Mouse (Mus musculus) liver, adult 2 months (tissue): ENCODE data around the gene Tat. TPM values are rescaled to one million over a fixed set of nuclear protein-coding genes. Genes with fewer than 3 reads are reported as not detected.

ENCODE experiments used
- DNase-seq: peaks from one replicate; pipeline ENCODE4 v3.0.0-alpha.2; 2011; ENCODE audit warnings: low read depth, low spot score; ENCODE audit errors: extremely low read depth
- H3K27ac ChIP-seq: fragments of 200-500 bp; replicated peaks from 2 replicates; pipeline ENCODE4 v1.5.1; 2012; ENCODE audit warnings: low read depth, mild to moderate bottlenecking, control low read depth, inconsistent platforms, low read length; ENCODE audit not compliant: insufficient read depth
- H3K27me3 ChIP-seq: fragments of 200-500 bp; 2 replicates; pipeline ENCODE4 v1.6.1; 2012; ENCODE audit warnings: mild to moderate bottlenecking, moderate library complexity, low read length, inconsistent platforms; ENCODE audit not compliant: control insufficient read depth, insufficient read depth
- H3K36me3 ChIP-seq: fragments of 200-500 bp; 2 replicates; pipeline ENCODE4 v1.6.1; 2012; ENCODE audit warnings: low read length, inconsistent platforms; ENCODE audit not compliant: control insufficient read depth, insufficient read depth
- H3K4me1 ChIP-seq: fragments of 200-500 bp; 2 replicates; pipeline ENCODE4 v1.6.1; 2011; ENCODE audit warnings: low read length; ENCODE audit not compliant: control insufficient read depth, insufficient read depth
- H3K4me3 ChIP-seq: fragments of 200-500 bp; 2 replicates; pipeline ENCODE4 v1.5.1; 2011; ENCODE audit warnings: low read depth, mild to moderate bottlenecking, control low read depth, low read length, moderate library complexity; ENCODE audit not compliant: insufficient read depth
- H3K79me2 ChIP-seq: fragments of 200-500 bp; 2 replicates; pipeline ENCODE4 v1.6.1; 2012; ENCODE audit warnings: inconsistent platforms, mild to moderate bottlenecking, low read length, moderate library complexity; ENCODE audit not compliant: control insufficient read depth, insufficient read depth
- H3K9ac ChIP-seq: fragments of 200-500 bp; 2 replicates; pipeline ENCODE4 v1.6.1; 2012; ENCODE audit warnings: low read depth, mild to moderate bottlenecking, control low read depth, inconsistent platforms, low read length
- CTCF ChIP-seq: fragments of 200-500 bp; IDR thresholded peaks from 2 replicates; pipeline ENCODE4 v1.5.1; 2011; ENCODE audit warnings: low read depth, low read length, control low read depth
- POLR2A ChIP-seq: fragments of 200-500 bp; IDR thresholded peaks from 2 replicates; pipeline ENCODE4 v1.6.1; 2011; ENCODE audit warnings: low read length, control low read depth; ENCODE audit not compliant: insufficient read depth; ENCODE audit errors: extremely low read depth
- WGBS: fragments of 180-500 bp; shearing (Covaris S2); methylation state at CpG from one replicate; pipeline ENCODE4 v1.1.7; 2018; 5-methylcytosine and 5-hydroxymethylcytosine counted together
- polyA plus RNA-seq: library from polyadenylated mRNA; depleted of rRNA; stranded (reverse); fragments of >200 nt; gene quantifications from 2 replicates; pipeline ENCODE4 v1.2.3, GENCODE M21; 2012
- total RNA-seq: library from RNA; depleted of rRNA; stranded (reverse); fragments of >200 nt; gene quantifications from 2 replicates; pipeline ENCODE4 v1.2.3, GENCODE M21; 2014

Gene Tat
- total and polyA plus RNA-seq, 2 experiments, result 815 to 868 TPM

DNA sequence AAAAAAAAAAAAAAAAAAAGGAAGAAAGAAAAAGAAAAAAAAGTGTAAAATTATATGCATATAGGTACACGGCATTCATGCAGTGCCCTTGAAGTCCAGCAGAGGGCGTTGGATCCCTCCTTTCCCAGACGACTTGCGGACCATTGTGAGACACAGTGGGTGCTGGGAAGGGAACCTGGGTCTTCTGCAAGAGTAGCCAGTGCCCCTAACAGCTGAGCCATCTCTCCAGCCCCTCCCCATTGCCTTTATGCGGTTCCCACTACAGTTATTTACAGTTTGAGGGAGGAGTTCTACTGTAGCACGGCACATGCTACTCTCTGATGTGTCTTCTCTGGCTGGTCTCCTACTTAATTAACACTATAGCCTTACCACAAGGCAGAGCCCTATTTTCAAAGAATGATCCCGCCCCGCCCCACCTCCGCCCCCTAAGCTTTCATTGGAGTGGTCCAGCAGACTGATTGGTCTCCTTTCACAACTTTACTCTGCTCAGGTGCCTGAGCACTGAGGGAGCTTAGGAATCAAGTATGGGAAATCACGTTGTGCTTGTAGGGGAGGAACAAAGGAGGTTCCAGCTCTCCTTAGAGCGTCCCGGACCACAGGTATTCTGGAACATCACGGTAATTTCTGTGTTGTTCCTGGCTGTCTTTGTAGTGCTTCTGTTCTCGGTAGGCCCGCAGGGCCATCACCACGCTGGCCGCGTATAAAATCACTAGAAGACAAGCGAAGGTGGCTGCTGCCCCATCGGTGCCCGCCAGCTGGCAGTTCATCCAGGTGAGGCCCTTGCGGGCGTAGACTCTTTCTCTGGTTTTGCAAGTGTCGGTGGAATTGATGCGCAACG, 42.6 kb upstream of the Tat start:
- WGBS, result 7% methylated on average over 26 of the region's 26 CpGs
- Histone ChIP-seq H3K27ac (no peak overlapping the region), H3K4me1 (no peaks in the 10 kb centered on the region), H3K27me3 (peaks cover 7% of the 10 kb centered on the region), H3K79me2 (no peaks in the 10 kb centered on the region), H3K4me3 (no peak overlapping the region), H3K9ac (no peak overlapping the region), H3K36me3 (no peaks in the 10 kb centered on the region)
- TF ChIP-seq POLR2A (no peak), CTCF (peak; percentile 74)
- DNase-seq, result no peak

DNA sequence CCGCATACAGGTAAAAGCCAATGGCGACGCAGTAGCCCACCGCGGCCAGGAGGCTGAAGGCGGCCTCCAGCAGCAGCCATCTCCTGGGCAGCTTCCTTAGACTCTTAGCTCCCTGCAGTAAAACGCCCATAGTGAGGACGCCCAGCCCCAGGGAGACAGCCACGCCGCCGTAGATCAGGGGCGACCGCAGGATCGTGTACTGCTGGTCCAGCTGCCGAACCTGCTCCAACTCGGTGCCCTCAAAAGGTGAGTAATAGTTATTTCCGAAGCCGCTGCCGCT, 42.0 kb upstream of the Tat start:
- Histone ChIP-seq H3K9ac (no peak overlapping the region), H3K36me3 (no peaks in the 10 kb centered on the region), H3K27me3 (peaks cover 7% of the 10 kb centered on the region), H3K4me1 (no peaks in the 10 kb centered on the region), H3K27ac (no peak overlapping the region), H3K4me3 (no peak overlapping the region), H3K79me2 (no peaks in the 10 kb centered on the region)
- no peak for TF ChIP-seq CTCF
- no peak for TF ChIP-seq POLR2A
- no peak for DNase-seq
- 10% methylated on average over 19 of the region's 19 CpGs for whole genome bisulfite sequencing

DNA sequence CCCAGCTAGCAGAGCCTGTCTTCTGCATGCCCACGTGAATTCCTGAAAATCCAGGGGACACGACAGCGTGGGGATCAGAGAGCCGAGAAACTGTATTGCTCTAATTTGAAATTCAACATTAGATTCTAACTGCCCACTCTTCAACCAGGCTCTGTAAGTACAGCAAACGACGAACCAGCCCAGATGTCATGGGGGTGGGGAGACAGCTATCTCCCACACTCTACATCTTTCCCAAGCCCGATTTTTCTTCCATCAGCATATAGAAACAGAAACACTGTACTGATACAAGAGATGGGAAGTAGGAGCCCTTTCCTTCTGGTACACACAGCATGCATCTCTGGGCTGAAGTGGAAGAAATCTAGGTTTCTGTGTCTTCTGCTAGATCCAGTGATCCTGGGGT, 38.1 kb upstream of the Tat start:
- no peak overlapping the region for H3K9ac ChIP-seq
- H3K36me3 ChIP-seq, result no peaks in the 10 kb centered on the region
- no peak overlapping the region for H3K4me3 ChIP-seq
- TF ChIP-seq POLR2A (no peak), CTCF (no peak)
- no peak for DNase-seq
- H3K27me3 ChIP-seq, result peaks cover 7% of the 10 kb centered on the region
- no peaks in the 10 kb centered on the region for H3K79me2 ChIP-seq
- 73% methylated on average over 7 of the region's 7 CpGs for WGBS
- H3K27ac ChIP-seq, result no peak overlapping the region
- 0 out of 2 replicates have a peak, but pooled peaks cover 2% of the 10 kb centered on the region for H3K4me1 ChIP-seq

DNA sequence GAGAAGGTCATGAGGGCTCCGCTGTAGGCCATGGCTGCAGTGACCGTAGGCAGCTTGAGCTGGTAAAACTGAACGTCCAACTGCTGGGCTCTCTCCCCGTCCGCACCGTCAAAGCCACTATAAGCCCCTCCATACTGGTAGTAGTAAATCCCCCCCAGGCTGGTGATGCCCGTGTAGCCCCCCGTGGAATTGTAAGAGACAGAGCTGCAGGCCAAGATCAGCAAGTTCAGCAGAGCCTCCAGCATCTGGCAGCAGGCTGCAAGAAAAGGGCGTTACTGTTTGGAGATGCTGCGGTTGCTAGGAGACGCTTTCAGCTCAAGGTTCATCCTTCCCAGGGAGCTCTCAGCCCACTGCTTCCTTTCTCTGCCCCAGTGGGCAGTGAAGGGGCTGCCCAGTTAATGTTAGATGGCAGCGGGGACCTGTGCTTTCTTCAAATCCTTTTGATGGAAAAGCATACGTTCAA, 35.7 kb upstream of the Tat start:
- Histone ChIP-seq H3K4me3 (no peak overlapping the region), H3K27ac (no peak overlapping the region), H3K9ac (no peak overlapping the region), H3K27me3 (no peaks in the 10 kb centered on the region), H3K36me3 (no peaks in the 10 kb centered on the region), H3K79me2 (no peaks in the 10 kb centered on the region), H3K4me1 (0 out of 2 replicates have a peak, but pooled peaks cover 2% of the 10 kb centered on the region)
- no peak for TF ChIP-seq CTCF
- TF ChIP-seq POLR2A, result no peak
- no peak for DNase-seq
- WGBS, result 67% methylated on average over 13 of the region's 13 CpGs

DNA sequence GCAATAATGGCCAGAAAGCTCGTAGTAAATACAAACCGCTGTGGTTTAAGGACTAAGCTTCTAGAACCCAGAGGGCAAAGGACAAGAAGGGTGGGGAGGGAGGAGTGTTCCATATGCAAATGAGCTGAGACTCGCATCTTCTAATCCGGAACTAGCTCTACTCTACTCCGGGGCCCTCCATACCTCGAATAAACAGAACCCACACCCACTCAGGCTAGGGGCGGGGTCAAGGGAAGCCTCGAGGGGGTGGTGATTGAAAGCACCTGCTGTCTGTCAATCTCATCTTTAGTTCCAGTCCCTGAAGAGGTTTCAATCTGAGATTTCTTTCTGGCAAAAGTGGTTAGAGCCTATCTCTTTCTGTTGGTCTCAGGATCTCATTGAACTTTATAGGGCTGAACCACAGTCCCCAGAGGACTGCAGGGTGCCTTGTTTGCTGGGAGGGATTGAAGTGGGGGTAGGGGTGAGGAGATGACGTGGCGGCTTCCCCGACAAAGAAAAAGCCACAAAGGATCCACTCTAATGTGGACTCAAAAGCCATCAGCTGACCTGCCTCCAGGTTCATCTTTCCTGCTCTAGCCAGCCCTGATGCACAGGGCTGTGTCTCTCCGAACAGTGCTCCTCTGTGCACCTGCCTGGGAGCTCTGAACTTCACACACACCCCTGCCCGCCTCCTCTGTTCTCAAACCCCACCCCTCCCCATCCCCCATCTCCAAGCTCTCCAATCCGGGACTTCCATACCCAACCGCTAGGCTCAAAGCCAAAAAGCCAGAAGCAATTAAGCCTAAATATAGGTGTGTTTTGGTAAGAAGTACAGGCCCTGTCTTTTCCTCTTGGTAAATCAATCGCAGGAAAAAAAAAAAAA, 32.8 kb upstream of the Tat start:
- H3K36me3 ChIP-seq, result no peaks in the 10 kb centered on the region
- H3K4me1 ChIP-seq, result 0 out of 2 replicates have a peak, but pooled peaks cover 2% of the 10 kb centered on the region
- peak; percentile 26 for DNase-seq
- no peaks in the 10 kb centered on the region for H3K79me2 ChIP-seq
- TF ChIP-seq CTCF, result no peak
- TF ChIP-seq POLR2A, result no peak
- WGBS, result 26% methylated on average over 16 of the region's 16 CpGs
- H3K27ac ChIP-seq, result no peak overlapping the region
- no peaks in the 10 kb centered on the region for H3K27me3 ChIP-seq
- no peak overlapping the region for H3K9ac ChIP-seq
- no peak overlapping the region for H3K4me3 ChIP-seq
